Mouse (Mus musculus) MEL (cell line): ENCODE results near the gene Olfr1076.

Experiments
- CTCF ChIP-seq, 3 experiments: IDR thresholded peaks in 2 of 3; conservative IDR thresholded peaks in 1 of 3; 2 replicates each; pipeline ENCODE4 v1.5.1; 2011 to 2012; ENCODE audit warnings: low read length in 3 of 3, low read depth in 2 of 3, mild to moderate bottlenecking in 2 of 3, improper control_type of control experiment in 1 of 3, inconsistent platforms in 1 of 3, mixed read lengths in 1 of 3, moderate library complexity in 1 of 3; ENCODE audit not compliant: control insufficient read depth in 1 of 3, insufficient read depth in 1 of 3, poor library complexity in 1 of 3, severe bottlenecking in 1 of 3
- ELF1 ChIP-seq: IDR thresholded peaks from 2 replicates; pipeline ENCODE4 v1.6.1; 2014; ENCODE audit warnings: low read depth, mild to moderate bottlenecking, inconsistent platforms, low read length, improper control_type of control experiment, moderate library complexity
- EP300 ChIP-seq, 2 experiments: IDR thresholded peaks; 2 replicates each; pipeline ENCODE4 v1.6.1; 2011; ENCODE audit warnings: improper control_type of control experiment in 2 of 2, low read length in 2 of 2, low read depth in 1 of 2, mild to moderate bottlenecking in 1 of 2
- GABPA ChIP-seq: IDR thresholded peaks from 2 replicates; pipeline ENCODE4 v1.6.1; 2012; ENCODE audit warnings: low read depth, mild to moderate bottlenecking, inconsistent platforms, low read length, improper control_type of control experiment, moderate library complexity
- HCFC1 ChIP-seq: IDR thresholded peaks from 2 replicates; pipeline ENCODE4 v1.6.1; 2012; ENCODE audit warnings: low read depth, mild to moderate bottlenecking, inconsistent platforms, low read length, improper control_type of control experiment, moderate library complexity
- MYB ChIP-seq: IDR thresholded peaks from 2 replicates; pipeline ENCODE4 v1.6.1; 2011; ENCODE audit warnings: mild to moderate bottlenecking, low read depth, low read length, improper control_type of control experiment
- POLR2A ChIP-seq, 2 experiments: IDR thresholded peaks; 2 replicates each; pipeline ENCODE4 v1.6.1; 2011 to 2012; ENCODE audit warnings: low read length in 2 of 2, mild to moderate bottlenecking in 2 of 2, control low read depth in 1 of 2, improper control_type of control experiment in 1 of 2, low read depth in 1 of 2, moderate library complexity in 1 of 2; ENCODE audit not compliant: control insufficient read depth in 1 of 2, insufficient read depth in 1 of 2, poor library complexity in 1 of 2
- POLR2AphosphoS5 ChIP-seq: IDR thresholded peaks from 2 replicates; pipeline ENCODE4 v1.6.1; 2012; ENCODE audit warnings: low read depth, borderline replicate concordance, mild to moderate bottlenecking, inconsistent platforms, low read length, moderate library complexity, mixed read lengths
- RCOR1 ChIP-seq: IDR thresholded peaks from 2 replicates; pipeline ENCODE4 v1.6.1; 2012; ENCODE audit warnings: low read depth, mild to moderate bottlenecking, inconsistent platforms, low read length, improper control_type of control experiment
- USF1 ChIP-seq: IDR thresholded peaks from 2 replicates; pipeline ENCODE4 v1.6.1; 2014; ENCODE audit warnings: low read depth, mild to moderate bottlenecking, inconsistent platforms, low read length, improper control_type of control experiment, moderate library complexity
- ZC3H11A ChIP-seq: IDR thresholded peaks from 2 replicates; pipeline ENCODE4 v1.6.1; 2012; ENCODE audit warnings: low read depth, mild to moderate bottlenecking, inconsistent platforms, low read length, improper control_type of control experiment

GRCm38 (mm10) chr2:86487286-86487685, 21.0 kb upstream of the Olfr1076 start, which contains the start of gene Olfr228:
- no peak for TF ChIP-seq ZC3H11A
- no peak for TF ChIP-seq CTCF (IDR thresholded peaks at IDR 0.05 in 2 of 3, conservative IDR thresholded peaks at IDR 0.05 in 1 of 3; ENCODE audit: control insufficient read depth in 1 of 3, insufficient read depth in 1 of 3, low read depth in 2 of 3, low read length in 3 of 3, poor library complexity in 1 of 3, severe bottlenecking in 1 of 3)
- TF ChIP-seq RCOR1, result no peak
- no peak for TF ChIP-seq GABPA
- no peak for TF ChIP-seq MYB
- TF ChIP-seq ELF1, result no peak
- TF ChIP-seq USF1, result no peak
- no peak for TF ChIP-seq POLR2A (IDR thresholded peaks at IDR 0.05; ENCODE audit: control insufficient read depth in 1 of 2, insufficient read depth in 1 of 2, low read depth in 1 of 2, low read length in 2 of 2, poor library complexity in 1 of 2)
- TF ChIP-seq POLR2AphosphoS5, result no peak
- TF ChIP-seq HCFC1, result no peak
- TF ChIP-seq EP300 (IDR thresholded peaks at IDR 0.05; ENCODE audit: low read depth in 1 of 2, low read length in 2 of 2), result no peak
